Comparison of ENCODE assay signal across 6 mouse cellular contexts in genomic region chr16:37973239-37973638, GRCm38 (mm10). TPM values are rescaled to one million over a fixed set of nuclear protein-coding genes. Genes with fewer than 3 reads are reported as not detected.
A peak's percentile ranks its signal among the peaks of the same experiment; 100 is the strongest.
DNase-seq lines count a peak whose midpoint lies in the region; ATAC-seq lines count a peak whose summit lies in the region.
"Not testable (repeated sequence)": the region's sequence is repeated elsewhere in the genome, so short reads cannot be mapped to it uniquely, and the experiment has no call there.

No protein-coding gene starts in this region.

- DNase-seq in heart, adult 11 months: peak; percentile 12

- not testable (repeated sequence) for H3K9me3 ChIP-seq in forebrain, embryonic 13.5 days (replicated peaks); hindbrain, embryonic 16.5 days (ENCODE audit: control insufficient read depth, low read length); midbrain, embryonic 12.5 days; midbrain, embryonic 16.5 days (replicated peaks; ENCODE audit: control insufficient read depth, low read length, poor library complexity, severe bottlenecking); neural tube, embryonic 15.5 days (replicated peaks)

- H3K4me3 ChIP-seq in forebrain, embryonic 13.5 days; hindbrain, embryonic 16.5 days (ENCODE audit: low read length); midbrain, embryonic 12.5 days; midbrain, embryonic 16.5 days (ENCODE audit: low read depth, low read length); neural tube, embryonic 15.5 days (replicated peaks): not testable (repeated sequence)

- H3K9ac ChIP-seq in forebrain, embryonic 13.5 days; hindbrain, embryonic 16.5 days (ENCODE audit: low read depth, low read length); midbrain, embryonic 12.5 days (replicated peaks); midbrain, embryonic 16.5 days (ENCODE audit: low read depth, low read length); neural tube, embryonic 15.5 days (replicated peaks): not testable (repeated sequence)

- H3K27me3 ChIP-seq in forebrain, embryonic 13.5 days; hindbrain, embryonic 16.5 days (replicated peaks; ENCODE audit: control insufficient read depth, insufficient read depth, low read length); midbrain, embryonic 12.5 days; midbrain, embryonic 16.5 days (ENCODE audit: control insufficient read depth, insufficient read depth, low read depth, low read length); neural tube, embryonic 15.5 days (replicated peaks): not testable (repeated sequence)

- H3K4me1 ChIP-seq in forebrain, embryonic 13.5 days: peaks cover 31% of the 10 kb centered on the region
- H3K4me1 ChIP-seq in hindbrain, embryonic 16.5 days (ENCODE audit: control insufficient read depth, insufficient read depth, low read depth, low read length): peaks cover 17% of the 10 kb centered on the region
- H3K4me1 ChIP-seq in midbrain, embryonic 12.5 days: peaks cover 18% of the 10 kb centered on the region; the same call in 1 of the 2 replicates
- peaks cover 19% of the 10 kb centered on the region for H3K4me1 ChIP-seq in midbrain, embryonic 16.5 days (ENCODE audit: control insufficient read depth, insufficient read depth, low read length)
- peaks cover 34% of the 10 kb centered on the region for H3K4me1 ChIP-seq in neural tube, embryonic 15.5 days

- H3K36me3 ChIP-seq in forebrain, embryonic 13.5 days (ENCODE audit: poor library complexity, severe bottlenecking); hindbrain, embryonic 16.5 days (ENCODE audit: control insufficient read depth, insufficient read depth, low read length); midbrain, embryonic 12.5 days; midbrain, embryonic 16.5 days (ENCODE audit: control insufficient read depth, insufficient read depth, low read length); neural tube, embryonic 15.5 days: not testable (repeated sequence)

- not testable (repeated sequence) for H3K4me2 ChIP-seq in forebrain, embryonic 13.5 days; hindbrain, embryonic 16.5 days (ENCODE audit: low read length); midbrain, embryonic 12.5 days (replicated peaks); midbrain, embryonic 16.5 days (ENCODE audit: low read length); neural tube, embryonic 15.5 days

- WGBS in forebrain, embryonic 13.5 days: 91% methylated on average over 9 of the region's 9 CpGs
- WGBS in hindbrain, embryonic 16.5 days: 89% methylated on average over 9 of the region's 9 CpGs
- WGBS in midbrain, embryonic 12.5 days: 89% methylated on average over 9 of the region's 9 CpGs
- WGBS in midbrain, embryonic 16.5 days: 90% methylated on average over 9 of the region's 9 CpGs
- WGBS in neural tube, embryonic 15.5 days: 87% methylated on average over 9 of the region's 9 CpGs

- not testable (repeated sequence) for ATAC-seq in forebrain, embryonic 13.5 days; neural tube, embryonic 15.5 days (ENCODE audit: low FRiP score)
- 0 out of 2 replicates have a peak, but pooled peaks have one; percentile 31 for ATAC-seq in hindbrain, embryonic 16.5 days
- ATAC-seq in midbrain, embryonic 12.5 days (ENCODE audit: low FRiP score, low read depth): peak; percentile 9; the same call in 1 of the 2 replicates
- peak; percentile 39; the same call in 1 of the 2 replicates for ATAC-seq in midbrain, embryonic 16.5 days

- peak overlapping the region; percentile 67; the same call in 1 of the 2 replicates for H3K27ac ChIP-seq in forebrain, embryonic 13.5 days
- H3K27ac ChIP-seq in hindbrain, embryonic 16.5 days (ENCODE audit: low read depth, low read length): peak overlapping the region; percentile 46
- H3K27ac ChIP-seq in midbrain, embryonic 12.5 days (replicated peaks): peak overlapping the region; percentile 65
- H3K27ac ChIP-seq in midbrain, embryonic 16.5 days (ENCODE audit: low read length): peak overlapping the region; percentile 72; the same call in 1 of the 2 replicates
- peak overlapping the region; percentile 49; the same call in 1 of the 2 replicates for H3K27ac ChIP-seq in neural tube, embryonic 15.5 days (replicated peaks)

RNA-seq across cellular contexts. Expression of gene Gpr156, which starts 56.9 kb away (rescaled TPM):
- polyA plus RNA-seq in forebrain, embryonic 13.5 days (2015; fragmentation: Nextera tagmentation; extraction: Ambion mirVana): 5.5 TPM in 2 replicates
- polyA plus RNA-seq in hindbrain, embryonic 16.5 days (2015; fragmentation: Nextera tagmentation; extraction: Ambion mirVana): 3.2 and 3.9 TPM in 2 replicates
- 6.8 and 7.7 TPM in 2 replicates for polyA plus RNA-seq in midbrain, embryonic 12.5 days (2016; fragmentation: Nextera tagmentation; extraction: Ambion mirVana)
- polyA plus RNA-seq in midbrain, embryonic 16.5 days (2015; fragmentation: Nextera tagmentation; extraction: Ambion mirVana): 5.1 and 5.8 TPM in 2 replicates
- polyA plus RNA-seq in neural tube, embryonic 15.5 days (2015; fragmentation: Nextera tagmentation; extraction: Ambion mirVana): 3.3 and 4.0 TPM in 2 replicates
